Mouse (Mus musculus): Measurements from ENCODE around the gene Kcnq1. TPM values are rescaled to one million over a fixed set of nuclear protein-coding genes. Genes with fewer than 3 reads are reported as not detected.

Kcnq1 gene
- polyA plus RNA-seq, 1 experiment from 2014 or later = 1.5 TPM

DNA sequence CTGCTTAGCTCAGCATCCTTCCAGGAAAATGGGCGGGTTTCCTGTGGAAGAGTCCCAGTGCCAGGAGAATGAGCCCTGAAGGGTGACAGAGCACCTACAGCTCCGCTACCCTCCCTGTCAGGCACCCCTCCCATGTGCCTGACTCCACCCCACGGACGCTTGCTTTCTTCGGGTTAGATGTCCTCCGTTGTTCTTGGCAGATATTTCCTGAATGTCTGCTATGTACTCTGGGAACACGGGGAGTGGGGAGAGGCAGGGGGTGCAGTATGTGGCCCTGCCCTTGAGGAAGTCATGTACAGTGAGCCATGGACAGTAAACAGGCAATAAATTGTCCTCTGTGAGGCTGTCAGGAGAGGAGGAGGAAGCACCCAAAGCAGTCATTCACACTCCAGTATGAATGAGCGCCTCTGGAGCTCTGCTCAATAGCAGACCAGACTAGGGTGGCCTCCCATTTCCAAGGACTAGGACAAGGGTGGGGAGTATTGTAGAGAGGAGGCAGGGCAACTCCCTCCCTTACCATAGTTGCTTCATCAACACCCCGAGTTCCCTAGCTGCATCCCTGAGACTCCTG is 301.9 kb downstream of the Kcnq1 start:
- no peak overlapping the region; the same call in 1 of the 2 replicates for H3K27ac ChIP-seq (replicated peaks; ENCODE audit: low read depth, low read length)
- no peaks in the 10 kb centered on the region for H3K27me3 ChIP-seq (ENCODE audit: control insufficient read depth, insufficient read depth, low read length)
- ATAC-seq (ENCODE audit: insufficient number of reproducible peaks, low FRiP score, low TSS enrichment, low read depth) (no peak), DNase-seq (ENCODE audit: low spot score) (no peak)
- 74% methylated on average over 9 of the region's 9 CpGs for WGBS
- no peaks in the 10 kb centered on the region for H3K36me3 ChIP-seq (ENCODE audit: control insufficient read depth, insufficient read depth, low read length)
- no peak overlapping the region for H3K9ac ChIP-seq (ENCODE audit: low read length)
- no peak overlapping the region for H3K4me3 ChIP-seq (ENCODE audit: low read depth, low read length)
- H3K4me1 ChIP-seq (ENCODE audit: control insufficient read depth, insufficient read depth, low read length) = peaks cover 20% of the 10 kb centered on the region; the same call in 1 of the 2 replicates
- no peaks in the 10 kb centered on the region for H3K9me3 ChIP-seq (ENCODE audit: control insufficient read depth, low read length)
- H3K4me2 ChIP-seq (ENCODE audit: low read depth, severe bottlenecking) = no peak overlapping the region

DNA sequence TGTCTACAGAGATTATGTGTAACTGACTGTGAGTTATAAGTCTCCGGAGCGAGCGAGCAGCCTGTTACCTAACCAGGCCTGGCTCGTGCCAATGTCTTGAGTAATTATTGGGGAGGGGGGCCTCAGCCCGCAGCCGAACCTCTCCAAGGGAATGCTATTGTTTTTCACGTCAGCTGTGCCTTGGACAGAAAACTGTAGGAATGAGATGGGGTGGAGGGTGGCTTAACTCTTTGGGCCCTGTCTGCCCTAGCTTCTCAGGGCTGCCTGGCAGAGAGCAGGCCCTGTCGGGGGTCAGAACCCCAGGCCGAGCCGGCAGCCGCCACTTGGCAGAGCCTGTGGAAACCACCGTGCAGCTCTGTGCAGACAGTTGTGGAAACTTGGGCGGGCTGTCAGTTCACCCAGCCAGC is 302.5 kb downstream of the Kcnq1 start:
- no peak overlapping the region for H3K9ac ChIP-seq (ENCODE audit: low read length)
- no peak for ATAC-seq (ENCODE audit: insufficient number of reproducible peaks, low FRiP score, low TSS enrichment, low read depth)

DNA sequence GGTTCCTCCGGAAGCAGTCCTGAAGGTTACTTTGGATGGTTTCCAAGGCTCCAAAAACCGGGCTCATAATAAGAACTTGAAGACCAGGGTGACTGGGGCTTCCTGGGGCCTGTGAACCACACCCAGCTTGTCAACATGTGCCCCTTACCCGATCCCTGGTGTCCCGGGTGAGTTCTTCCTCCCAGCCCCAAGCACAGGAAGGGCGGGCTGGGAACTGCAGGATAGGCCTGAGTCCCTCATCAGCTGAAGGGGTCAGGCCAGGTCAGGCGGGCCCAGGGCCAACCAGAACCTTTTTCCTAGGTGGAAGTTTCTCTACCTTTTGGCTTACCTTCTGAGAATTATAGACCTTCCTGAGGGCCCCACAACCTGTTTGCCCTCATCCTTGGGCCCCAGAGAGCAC is 306.4 kb downstream of the Kcnq1 start:
- Histone ChIP-seq H3K9ac (ENCODE audit: low read length) (no peak overlapping the region), H3K27ac (replicated peaks; ENCODE audit: low read depth, low read length) (no peak overlapping the region), H3K27me3 (ENCODE audit: control insufficient read depth, insufficient read depth, low read length) (no peaks in the 10 kb centered on the region), H3K9me3 (ENCODE audit: control insufficient read depth, low read length) (no peaks in the 10 kb centered on the region), H3K4me2 (ENCODE audit: low read depth, severe bottlenecking) (no peak overlapping the region), H3K36me3 (ENCODE audit: control insufficient read depth, insufficient read depth, low read length) (no peaks in the 10 kb centered on the region), H3K4me3 (ENCODE audit: low read depth, low read length) (no peak overlapping the region), H3K4me1 (ENCODE audit: control insufficient read depth, insufficient read depth, low read length) (peaks cover 35% of the 10 kb centered on the region)
- DNase-seq (ENCODE audit: low spot score) = no peak
- no peak for ATAC-seq (ENCODE audit: insufficient number of reproducible peaks, low FRiP score, low TSS enrichment, low read depth)
- 76% methylated on average over 6 of the region's 6 CpGs for whole genome bisulfite sequencing

More for the DNA sequence above, 302.5 kb downstream of the Kcnq1 start:
- no peak overlapping the region for H3K4me2 ChIP-seq (ENCODE audit: low read depth, severe bottlenecking)
- no peak overlapping the region for H3K4me3 ChIP-seq (ENCODE audit: low read depth, low read length)
- no peak overlapping the region for H3K27ac ChIP-seq (replicated peaks; ENCODE audit: low read depth, low read length)
- 61% methylated on average over 13 of the region's 13 CpGs for WGBS
- peaks cover 20% of the 10 kb centered on the region; the same call in 1 of the 2 replicates for H3K4me1 ChIP-seq (ENCODE audit: control insufficient read depth, insufficient read depth, low read length)
- no peaks in the 10 kb centered on the region for H3K27me3 ChIP-seq (ENCODE audit: control insufficient read depth, insufficient read depth, low read length)
- no peaks in the 10 kb centered on the region for H3K9me3 ChIP-seq (ENCODE audit: control insufficient read depth, low read length)
- DNase-seq (ENCODE audit: low spot score) = no peak
- no peaks in the 10 kb centered on the region for H3K36me3 ChIP-seq (ENCODE audit: control insufficient read depth, insufficient read depth, low read length)

GRCm38 (mm10) chr7:143415070-143415469 is 308.9 kb downstream of the Kcnq1 start:
- DNase-seq (ENCODE audit: low spot score) (peak; percentile 65), ATAC-seq (ENCODE audit: insufficient number of reproducible peaks, low FRiP score, low TSS enrichment, low read depth) (peak; percentile 73; the same call in 1 of the 2 replicates)
- Histone ChIP-seq H3K4me2 (ENCODE audit: low read depth, severe bottlenecking) (no peak overlapping the region), H3K27me3 (ENCODE audit: control insufficient read depth, insufficient read depth, low read length) (no peaks in the 10 kb centered on the region), H3K4me1 (ENCODE audit: control insufficient read depth, insufficient read depth, low read length) (peaks cover 21% of the 10 kb centered on the region), H3K9ac (ENCODE audit: low read length) (no peak overlapping the region), H3K27ac (replicated peaks; ENCODE audit: low read depth, low read length) (no peak overlapping the region), H3K9me3 (ENCODE audit: control insufficient read depth, low read length) (no peaks in the 10 kb centered on the region), H3K36me3 (ENCODE audit: control insufficient read depth, insufficient read depth, low read length) (no peaks in the 10 kb centered on the region), H3K4me3 (ENCODE audit: low read depth, low read length) (no peak overlapping the region)
- 29% methylated on average over 4 of the region's 4 CpGs for WGBS

GRCm38 (mm10) chr7:143416406-143416805 is 310.2 kb downstream of the Kcnq1 start:
- Histone ChIP-seq H3K27me3 (ENCODE audit: control insufficient read depth, insufficient read depth, low read length) (no peaks in the 10 kb centered on the region), H3K36me3 (ENCODE audit: control insufficient read depth, insufficient read depth, low read length) (no peaks in the 10 kb centered on the region), H3K27ac (replicated peaks; ENCODE audit: low read depth, low read length) (no peak overlapping the region; the same call in 1 of the 2 replicates), H3K4me3 (ENCODE audit: low read depth, low read length) (no peak overlapping the region), H3K9me3 (ENCODE audit: control insufficient read depth, low read length) (no peaks in the 10 kb centered on the region), H3K4me2 (ENCODE audit: low read depth, severe bottlenecking) (no peak overlapping the region), H3K4me1 (ENCODE audit: control insufficient read depth, insufficient read depth, low read length) (peaks cover 21% of the 10 kb centered on the region), H3K9ac (ENCODE audit: low read length) (no peak overlapping the region)
- no peak for ATAC-seq (ENCODE audit: insufficient number of reproducible peaks, low FRiP score, low TSS enrichment, low read depth)
- 55% methylated on average over 12 of the region's 12 CpGs for WGBS
- peak; percentile 67 for DNase-seq (ENCODE audit: low spot score)

DNA sequence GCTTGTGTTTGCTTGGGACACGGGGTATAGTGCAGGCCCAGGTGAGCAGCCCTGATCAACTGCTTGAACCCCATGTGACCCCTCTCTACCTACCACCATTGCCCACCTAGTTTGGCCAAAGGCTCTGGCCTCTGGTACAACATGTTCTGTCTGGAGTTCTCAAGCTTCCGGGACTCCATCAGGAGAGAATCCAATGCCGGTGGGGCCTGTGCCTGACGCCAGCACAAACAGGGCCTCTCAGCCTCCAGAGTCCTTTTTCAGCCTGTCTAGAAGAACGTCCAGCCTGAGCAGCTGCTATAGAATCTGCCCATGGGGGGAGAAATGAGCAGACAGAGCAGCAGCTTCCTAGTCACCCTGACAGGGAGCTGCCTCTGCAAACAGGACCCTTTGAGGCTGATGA is 311.7 kb downstream of the Kcnq1 start:
- H3K9ac ChIP-seq (ENCODE audit: low read length) = no peak overlapping the region
- ATAC-seq (ENCODE audit: insufficient number of reproducible peaks, low FRiP score, low TSS enrichment, low read depth) (no peak), DNase-seq (ENCODE audit: low spot score) (no peak)
- peaks cover 21% of the 10 kb centered on the region for H3K4me1 ChIP-seq (ENCODE audit: control insufficient read depth, insufficient read depth, low read length)
- no peak overlapping the region for H3K4me2 ChIP-seq (ENCODE audit: low read depth, severe bottlenecking)
- no peak overlapping the region for H3K4me3 ChIP-seq (ENCODE audit: low read depth, low read length)
- H3K27me3 ChIP-seq (ENCODE audit: control insufficient read depth, insufficient read depth, low read length) = no peaks in the 10 kb centered on the region
- WGBS = 87% methylated on average over 5 of the region's 5 CpGs
- no peak overlapping the region for H3K27ac ChIP-seq (replicated peaks; ENCODE audit: low read depth, low read length)
- no peaks in the 10 kb centered on the region for H3K36me3 ChIP-seq (ENCODE audit: control insufficient read depth, insufficient read depth, low read length)
- no peaks in the 10 kb centered on the region for H3K9me3 ChIP-seq (ENCODE audit: control insufficient read depth, low read length)

- ATAC-seq (ENCODE audit: insufficient number of reproducible peaks, low FRiP score, low TSS enrichment, low read depth) = no peak
- 89% methylated on average over 4 of the region's 4 CpGs for WGBS
- no peak overlapping the region for H3K4me3 ChIP-seq (ENCODE audit: low read depth, low read length)
These were observed 313.5 kb downstream of the Kcnq1 start for GRCm38 (mm10) chr7:143419585-143420160.

DNA sequence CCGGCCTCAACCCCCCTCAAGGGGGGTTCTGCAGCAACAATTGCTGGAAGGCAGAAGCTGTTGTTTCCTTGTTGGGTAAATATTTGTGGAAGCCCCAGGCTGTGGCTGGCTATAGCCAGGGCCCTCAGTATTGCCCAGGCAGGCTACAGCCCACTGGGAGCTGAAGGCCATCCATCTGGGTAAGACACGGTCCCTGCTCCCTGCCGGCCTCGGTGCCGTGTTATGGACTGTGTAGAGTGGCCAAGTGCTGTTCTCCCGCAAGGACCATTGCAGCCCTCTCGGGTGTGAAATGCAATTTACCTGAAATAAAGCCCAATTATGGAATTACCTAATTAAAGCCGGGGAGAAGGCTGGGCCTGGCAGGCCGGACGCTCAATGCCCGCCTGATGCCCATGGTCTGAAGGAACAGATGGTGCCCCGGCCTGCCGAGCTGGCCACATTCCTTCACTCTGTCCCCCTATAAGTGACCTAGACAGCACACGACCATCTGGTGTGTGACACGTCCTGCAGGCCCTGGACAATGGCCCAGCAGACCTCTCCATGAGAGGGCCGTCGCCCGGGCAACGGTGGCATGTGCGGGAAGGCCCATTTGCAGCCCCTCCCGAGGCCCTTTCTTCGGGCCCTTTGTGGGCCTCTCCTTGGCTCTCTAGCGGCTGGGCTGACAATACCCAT is 322.1 kb downstream of the Kcnq1 start:
- Histone ChIP-seq H3K9me3 (ENCODE audit: control insufficient read depth, low read length) (no peaks in the 10 kb centered on the region), H3K27me3 (ENCODE audit: control insufficient read depth, insufficient read depth, low read length) (no peaks in the 10 kb centered on the region), H3K9ac (ENCODE audit: low read length) (no peak overlapping the region), H3K27ac (replicated peaks; ENCODE audit: low read depth, low read length) (no peak overlapping the region), H3K4me3 (ENCODE audit: low read depth, low read length) (no peak overlapping the region), H3K4me2 (ENCODE audit: low read depth, severe bottlenecking) (no peak overlapping the region), H3K4me1 (ENCODE audit: control insufficient read depth, insufficient read depth, low read length) (0 out of 2 replicates have a peak, but pooled peaks cover 4% of the 10 kb centered on the region), H3K36me3 (ENCODE audit: control insufficient read depth, insufficient read depth, low read length) (no peaks in the 10 kb centered on the region)
- 71% methylated on average over 23 of the region's 23 CpGs for WGBS
- DNase-seq (ENCODE audit: low spot score) (no peak), ATAC-seq (ENCODE audit: insufficient number of reproducible peaks, low FRiP score, low TSS enrichment, low read depth) (no peak)

More at GRCm38 (mm10) chr7:143419585-143420160, 313.5 kb downstream of the Kcnq1 start:
- Histone ChIP-seq H3K4me2 (ENCODE audit: low read depth, severe bottlenecking) (no peak overlapping the region), H3K27me3 (ENCODE audit: control insufficient read depth, insufficient read depth, low read length) (no peaks in the 10 kb centered on the region), H3K36me3 (ENCODE audit: control insufficient read depth, insufficient read depth, low read length) (no peaks in the 10 kb centered on the region), H3K4me1 (ENCODE audit: control insufficient read depth, insufficient read depth, low read length) (peaks cover 18% of the 10 kb centered on the region), H3K9me3 (ENCODE audit: control insufficient read depth, low read length) (no peaks in the 10 kb centered on the region), H3K27ac (replicated peaks; ENCODE audit: low read depth, low read length) (no peak overlapping the region), H3K9ac (ENCODE audit: low read length) (no peak overlapping the region)
- no peak for DNase-seq (ENCODE audit: low spot score)

All from limb, embryonic 11.5 days (tissue).